Mouse (Mus musculus) spleen, postnatal 4 days (tissue): Measurements from ENCODE around the gene Rnf11.

Experiments used
- DNase-seq, 2 experiments: peaks; one replicate each; pipeline ENCODE4 v3.0.0; 2022; ENCODE audit warnings: low spot score in 2 of 2

Gene Rnf11

DNA sequence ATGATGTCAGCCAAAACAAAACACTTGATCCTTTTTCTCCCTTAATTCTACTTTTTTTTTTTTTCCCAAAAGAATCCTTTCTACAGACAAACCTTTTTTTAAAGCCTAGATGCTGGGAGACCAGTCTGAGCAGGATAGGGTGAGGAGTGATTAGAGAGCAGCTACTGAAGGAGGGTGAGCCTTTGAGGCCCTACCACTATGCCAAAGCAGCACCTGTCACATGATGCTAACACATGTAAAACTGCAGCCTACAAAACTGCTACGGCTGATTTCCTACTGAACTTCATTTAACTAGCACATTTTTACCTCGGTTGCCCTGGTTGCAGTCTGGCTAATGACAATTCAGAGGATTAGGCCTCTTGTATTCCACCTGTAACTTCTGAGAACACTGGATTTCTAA is 39.6 kb downstream of the Rnf11 start:
- no peak for DNase-seq

DNA sequence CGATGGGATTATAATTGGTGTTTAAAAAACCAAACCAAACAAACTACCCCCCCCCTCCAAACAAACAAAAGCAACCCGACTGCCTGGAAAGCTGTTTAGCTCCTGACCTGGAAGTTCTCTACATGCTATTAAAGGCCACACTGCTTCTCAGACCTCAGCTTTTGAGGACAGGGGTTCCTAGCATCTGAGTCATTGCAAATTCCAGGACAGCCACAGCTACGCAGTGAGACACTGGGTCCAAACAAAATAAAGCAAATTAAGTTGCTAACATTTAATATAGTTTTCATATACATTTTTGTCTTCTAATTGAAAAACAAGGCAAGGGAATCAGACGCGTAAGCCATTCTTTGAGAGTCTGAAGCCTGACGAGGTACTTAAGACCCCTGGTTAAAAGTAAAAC is 40.1 kb downstream of the Rnf11 start:
- no peak for DNase-seq

DNA sequence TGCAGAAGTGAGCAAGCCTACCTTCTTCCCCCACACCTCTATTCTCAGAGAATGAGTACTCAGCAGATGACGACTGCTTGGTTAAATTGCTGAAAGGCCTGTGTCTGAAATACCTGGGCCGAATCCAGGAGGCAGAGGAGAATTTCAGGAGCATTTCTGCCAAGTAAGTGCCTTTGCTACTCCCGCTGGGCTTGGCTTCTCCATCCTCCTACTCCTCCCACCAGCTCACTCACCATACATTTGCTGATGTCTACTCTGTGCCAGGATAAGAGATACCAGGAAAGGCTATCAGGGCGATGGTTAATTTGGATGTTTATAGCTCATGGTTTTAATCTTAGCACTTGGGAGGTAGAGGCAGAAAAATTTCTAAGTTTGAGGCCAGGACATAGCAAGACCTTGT is 41.9 kb downstream of the Rnf11 start:
- DNase-seq, result no peak

DNA sequence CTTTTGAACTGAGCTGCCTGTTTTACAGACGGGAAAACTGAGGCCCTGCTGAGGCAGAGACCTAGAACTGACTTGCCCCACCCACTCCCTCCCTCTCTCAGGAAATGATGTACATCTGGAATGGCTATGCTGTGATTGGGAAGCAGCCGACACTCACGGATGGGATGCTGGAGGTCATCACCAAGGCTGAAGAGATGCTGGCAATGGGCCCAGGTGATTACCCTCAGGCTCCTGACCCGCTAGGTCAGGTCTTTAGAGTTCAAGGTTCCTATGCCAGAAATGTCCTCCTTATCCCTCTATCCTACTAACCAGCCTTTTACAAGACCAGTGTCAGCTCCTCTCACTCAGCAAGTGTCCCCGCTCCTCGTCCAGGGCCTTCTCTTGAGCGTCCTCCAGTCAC is 42.4 kb downstream of the Rnf11 start:
- DNase-seq, result no peak

DNA sequence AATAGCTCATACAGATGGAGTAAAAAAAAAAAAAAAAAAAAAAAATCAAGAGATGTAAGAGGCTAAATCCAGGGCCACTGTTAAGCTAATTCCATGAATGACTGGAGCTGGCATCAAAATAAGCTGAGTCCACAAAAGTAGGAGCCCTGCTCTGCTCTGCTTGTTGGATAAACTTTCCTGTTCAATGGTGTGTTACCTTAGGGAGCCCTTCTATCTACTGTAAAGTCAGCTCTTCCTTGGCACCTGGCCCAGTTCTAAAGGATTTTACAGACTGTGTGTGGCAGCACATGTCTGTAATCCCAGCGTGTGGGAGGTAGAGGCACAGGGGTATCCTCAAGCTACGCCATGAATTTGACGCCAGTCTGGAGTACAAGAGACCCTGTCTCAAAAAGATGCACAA is 43.5 kb downstream of the Rnf11 start:
- no peak for DNase-seq

DNA sequence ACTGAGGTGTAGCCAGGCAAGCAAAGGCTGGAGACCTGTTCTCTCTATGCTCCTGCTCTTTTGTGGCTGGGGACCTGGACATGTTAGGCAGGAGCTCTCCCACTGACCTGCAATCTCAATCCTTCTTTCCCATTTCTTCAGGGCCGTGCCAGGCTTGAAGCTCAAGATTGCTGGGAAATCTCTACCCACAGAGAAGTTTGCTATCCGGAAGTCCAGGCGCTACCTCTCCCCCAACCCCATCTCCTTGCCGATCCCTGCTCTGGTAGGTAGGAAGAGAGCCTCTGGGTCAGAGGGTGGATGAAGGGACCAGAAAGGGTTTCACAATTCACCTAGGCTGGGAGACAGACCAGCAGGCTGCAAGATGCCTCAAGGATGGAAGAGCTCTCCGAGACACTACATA is 44.1 kb downstream of the Rnf11 start:
- no peak for DNase-seq

DNA sequence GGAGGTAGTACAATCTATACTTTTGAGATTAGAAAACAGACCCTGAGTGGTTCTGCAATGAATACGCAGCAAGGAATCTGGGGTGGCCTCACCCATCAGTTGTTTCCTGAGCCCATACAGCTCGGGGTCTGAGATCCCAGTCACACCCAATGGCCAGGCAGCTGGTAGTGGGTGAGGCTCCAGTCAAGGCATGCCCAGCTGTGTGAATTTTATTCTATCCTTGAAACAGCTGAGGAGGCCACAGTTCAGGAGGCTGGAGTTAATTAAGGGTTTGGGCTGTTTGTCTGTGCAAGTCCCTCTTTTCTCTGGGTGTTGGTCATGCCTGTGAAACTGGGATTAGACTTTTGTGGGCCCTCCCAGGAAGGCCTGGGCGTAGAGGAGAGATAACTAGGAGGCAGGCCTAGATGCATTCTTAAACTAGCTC is 44.7 kb downstream of the Rnf11 start:
- DNase-seq, result peak; percentile 73 to 79

DNA sequence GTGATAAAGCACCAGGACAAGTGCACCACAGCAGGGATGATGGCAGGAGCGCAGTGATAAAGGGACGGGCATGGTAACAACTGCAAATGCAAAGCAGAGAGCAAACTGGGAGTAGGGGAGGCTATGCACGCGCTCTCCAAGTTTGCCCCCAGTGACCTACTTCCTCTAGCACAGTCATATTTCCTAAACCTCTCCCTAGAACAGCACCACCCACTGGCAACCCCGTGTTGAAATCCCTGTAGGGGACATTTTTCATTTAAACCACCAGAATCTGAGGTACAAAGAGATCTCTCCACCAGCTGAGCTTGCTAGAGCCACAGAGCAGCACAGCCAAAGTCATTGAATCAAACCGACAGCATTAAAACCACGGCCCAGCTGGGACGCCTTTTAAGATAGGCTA is 45.4 kb downstream of the Rnf11 start:
- peak in 1 of 2 experiments; percentile 44 for DNase-seq

DNA sequence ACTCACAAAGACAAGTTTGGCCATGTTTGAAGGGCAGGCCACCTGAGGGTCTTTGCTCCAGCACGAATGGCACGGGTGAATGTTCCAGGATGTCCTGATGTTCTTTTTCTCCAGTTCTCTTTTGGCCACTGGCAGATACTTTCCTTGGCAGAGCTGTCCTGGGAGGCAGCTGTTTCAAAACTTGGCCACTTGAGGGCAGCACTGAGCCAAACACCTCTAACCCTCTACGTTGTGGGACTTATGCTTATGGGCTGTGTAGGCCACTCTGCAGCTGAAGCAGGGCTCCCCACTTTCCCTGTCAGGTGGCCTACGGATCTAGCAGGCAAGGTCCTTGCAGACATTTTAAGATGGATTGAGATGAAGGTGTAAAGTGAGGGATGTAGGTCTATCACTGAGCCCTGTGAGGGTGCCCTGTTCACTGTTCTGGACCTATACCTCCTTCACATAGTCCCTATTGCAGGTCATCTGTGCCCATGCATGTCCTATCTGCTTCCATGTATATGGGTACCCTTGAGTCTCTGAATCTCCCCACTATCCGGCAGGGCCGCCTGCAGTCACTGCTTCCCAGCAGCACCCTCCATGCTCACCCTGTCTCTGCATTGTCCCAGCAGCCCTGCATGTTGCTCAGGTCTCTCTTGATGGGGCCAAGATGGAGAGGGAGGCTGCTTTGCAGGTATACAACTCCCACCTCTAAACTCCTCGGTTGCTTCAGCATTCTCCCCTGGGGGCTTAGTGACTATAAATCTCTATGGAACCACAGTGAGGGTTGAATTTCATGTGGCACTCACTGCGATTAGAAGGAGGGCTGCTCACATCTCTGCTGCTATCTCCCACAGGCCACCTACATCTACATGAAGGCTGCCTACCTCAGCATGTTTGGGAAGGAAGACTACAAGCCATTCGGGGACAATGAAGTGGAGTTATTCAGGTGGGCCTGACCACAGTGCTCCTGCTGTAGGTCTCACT is 46.3 kb downstream of the Rnf11 start:
- DNase-seq, result peak; percentile 82 to 94

DNA sequence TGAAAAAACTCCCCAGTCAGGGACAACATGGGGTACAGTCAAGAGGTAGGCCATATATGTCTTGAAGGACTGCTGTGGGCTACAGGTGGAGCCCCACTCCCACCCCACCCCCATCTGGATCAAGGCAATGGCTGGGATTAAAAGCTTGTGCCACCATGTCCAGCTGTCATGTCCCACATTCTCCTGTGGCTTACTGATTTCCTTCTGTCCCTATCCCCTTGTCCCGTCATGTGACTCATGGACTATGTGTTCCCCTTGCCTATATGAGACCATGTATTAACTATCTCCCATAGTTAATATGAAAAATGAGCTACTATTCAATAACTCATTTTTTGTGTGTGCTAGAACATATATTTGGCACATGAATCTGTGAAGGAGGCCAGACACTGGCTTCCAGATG is 50.3 kb downstream of the Rnf11 start:
- peak in 1 of 2 experiments; percentile 5 for DNase-seq

DNA sequence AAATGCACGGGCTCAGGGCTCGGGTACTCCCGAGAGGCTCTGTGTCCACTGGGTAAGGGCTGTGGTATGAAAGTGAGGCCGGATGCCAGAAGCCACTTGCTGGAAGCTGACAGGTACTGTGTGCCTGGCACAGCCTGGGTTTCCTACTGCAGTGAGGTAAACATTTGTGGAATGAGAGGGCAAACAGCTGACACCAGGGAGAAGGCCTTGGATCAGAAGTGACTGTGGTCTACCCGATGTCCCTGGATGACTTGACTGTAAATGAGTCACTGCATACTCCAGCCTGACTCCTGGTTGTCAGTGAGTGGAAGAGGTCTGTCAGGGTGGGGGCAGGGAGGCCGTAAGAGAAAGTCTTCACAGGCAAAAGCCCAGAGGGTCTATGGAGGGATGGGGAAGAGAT is 50.9 kb downstream of the Rnf11 start:
- no peak for DNase-seq

DNA sequence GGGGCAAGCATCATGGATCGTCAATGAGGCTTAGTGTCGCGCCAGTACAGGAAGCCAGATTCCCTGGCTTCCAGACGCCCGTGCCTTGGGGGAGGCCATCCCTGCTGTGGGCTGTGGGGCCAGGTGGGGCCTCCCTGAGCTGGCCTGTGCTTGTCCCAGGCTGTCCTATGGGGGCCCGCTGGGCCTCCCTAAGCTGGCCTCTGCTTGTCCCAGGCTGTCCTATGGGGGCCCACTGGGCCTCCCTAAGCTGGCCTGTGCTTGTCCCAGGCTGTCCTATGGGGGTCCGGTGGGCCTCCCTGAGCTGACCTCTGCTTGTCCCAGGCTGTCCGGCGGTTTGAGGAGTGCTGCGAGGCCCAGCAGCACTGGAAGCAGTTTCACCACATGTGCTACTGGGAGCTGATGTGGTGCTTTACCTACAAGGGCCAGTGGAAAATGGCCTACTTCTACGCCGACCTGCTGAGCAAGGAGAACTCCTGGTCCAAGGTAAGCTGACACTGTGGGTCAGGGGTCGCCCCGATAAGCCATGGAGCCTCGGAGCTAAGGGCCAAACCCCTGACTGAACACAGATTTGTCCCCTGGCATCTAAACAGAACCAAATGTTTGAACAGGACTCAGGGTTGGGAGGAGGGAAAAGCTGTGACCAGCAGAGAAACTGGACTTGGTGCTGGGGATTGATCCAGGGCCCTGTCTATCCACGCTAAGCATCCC is 51.7 kb downstream of the Rnf11 start:
- DNase-seq, result no peak

DNA sequence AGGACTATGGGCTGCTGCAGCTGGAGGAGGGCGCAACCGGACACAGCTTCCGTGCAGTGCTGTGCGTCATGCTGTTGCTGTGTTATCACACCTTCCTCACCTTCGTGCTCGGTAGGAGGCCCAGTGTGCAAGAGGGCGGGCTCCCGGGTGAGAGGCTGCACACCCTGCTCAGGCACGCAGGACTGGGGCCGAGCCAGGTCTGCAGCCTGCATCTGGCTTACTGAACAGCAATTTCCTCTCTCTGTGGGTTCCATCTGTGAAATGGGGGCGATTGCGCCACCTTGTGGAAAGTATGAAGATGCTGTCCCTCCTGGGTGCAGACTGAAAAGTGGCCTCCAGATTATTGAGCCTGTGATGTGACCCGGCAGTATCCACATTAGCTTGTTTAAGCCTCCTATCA is 53.7 kb downstream of the Rnf11 start:
- DNase-seq, result peak; percentile 80 to 90

DNA sequence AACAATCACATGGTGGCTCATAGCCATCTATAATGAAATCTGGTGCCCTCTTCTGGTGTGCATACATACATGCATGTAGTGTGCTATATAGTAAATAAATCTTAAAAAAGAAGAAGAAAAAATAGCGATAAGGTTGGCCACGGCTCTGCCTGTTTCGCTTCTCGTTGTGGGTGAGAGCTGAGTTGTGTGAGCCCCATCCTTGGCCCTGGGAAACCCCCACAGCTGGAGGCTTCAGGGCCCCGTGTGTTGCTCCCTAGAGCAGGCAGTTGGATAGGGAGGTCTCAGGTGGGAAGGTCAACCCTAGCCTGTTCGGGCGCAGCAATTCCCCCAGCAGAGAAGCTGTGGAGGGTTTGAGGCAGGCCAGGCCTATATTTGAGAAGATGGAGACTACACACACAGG is 54.3 kb downstream of the Rnf11 start:
- no peak for DNase-seq

DNA sequence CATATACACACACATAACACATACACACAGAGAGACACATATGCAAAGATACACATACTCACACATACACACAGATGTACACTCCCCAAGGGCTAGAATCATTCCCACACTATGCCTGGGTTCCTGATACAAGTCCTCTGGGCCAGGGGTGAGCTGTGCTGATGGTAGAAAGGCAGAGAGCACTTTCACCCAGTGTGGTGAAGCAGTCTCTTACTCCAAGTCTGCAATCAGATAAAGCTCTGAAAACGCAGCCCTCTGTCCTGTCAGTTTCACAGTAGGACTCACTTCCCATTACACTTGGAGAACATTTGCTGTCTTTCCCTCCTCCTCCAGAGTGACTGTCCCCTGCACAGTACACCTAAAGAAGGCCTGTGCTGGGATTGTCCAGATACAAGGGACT is 57.5 kb downstream of the Rnf11 start:
- DNase-seq, result no peak

DNA sequence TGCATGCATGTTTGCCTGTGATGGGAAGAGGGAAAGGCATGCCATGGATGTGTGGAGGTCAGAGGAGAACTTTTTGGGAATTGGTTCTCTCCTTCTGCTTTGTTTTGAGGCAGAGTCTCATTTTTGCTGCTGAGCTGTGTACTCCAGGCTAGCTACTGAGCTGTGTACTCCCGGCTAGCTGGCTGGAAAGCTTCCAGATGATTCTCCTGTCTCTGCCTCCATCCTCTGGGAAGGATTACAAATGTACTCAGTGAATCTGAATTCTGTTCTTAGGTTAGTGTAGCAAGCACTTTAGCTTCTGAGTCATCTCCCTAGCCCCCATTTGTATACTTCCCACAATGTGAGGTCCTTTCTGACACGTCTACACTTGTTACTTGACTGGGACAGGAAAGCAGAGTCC is 61.1 kb downstream of the Rnf11 start:
- no peak for DNase-seq

DNA sequence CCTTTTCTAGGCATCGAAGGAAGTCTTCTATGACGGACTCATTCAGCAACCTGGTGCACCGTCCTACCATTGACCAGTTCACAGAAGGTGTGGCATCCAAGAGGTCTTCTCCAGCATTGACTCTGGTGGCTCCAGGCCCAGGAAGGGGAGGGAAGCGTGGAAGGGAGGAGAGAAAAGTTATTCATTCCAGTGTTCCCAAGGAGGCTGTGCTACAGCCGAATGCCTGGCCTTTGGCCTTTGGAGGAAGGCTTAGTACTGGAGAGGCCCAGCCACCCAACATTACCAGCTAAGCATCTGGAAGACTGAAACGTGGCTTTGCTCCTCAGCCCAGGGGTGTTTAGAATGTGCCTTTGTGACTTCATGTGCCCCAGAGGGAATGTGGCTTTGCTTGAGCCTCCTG is 62.1 kb downstream of the Rnf11 start:
- DNase-seq, result no peak

DNA sequence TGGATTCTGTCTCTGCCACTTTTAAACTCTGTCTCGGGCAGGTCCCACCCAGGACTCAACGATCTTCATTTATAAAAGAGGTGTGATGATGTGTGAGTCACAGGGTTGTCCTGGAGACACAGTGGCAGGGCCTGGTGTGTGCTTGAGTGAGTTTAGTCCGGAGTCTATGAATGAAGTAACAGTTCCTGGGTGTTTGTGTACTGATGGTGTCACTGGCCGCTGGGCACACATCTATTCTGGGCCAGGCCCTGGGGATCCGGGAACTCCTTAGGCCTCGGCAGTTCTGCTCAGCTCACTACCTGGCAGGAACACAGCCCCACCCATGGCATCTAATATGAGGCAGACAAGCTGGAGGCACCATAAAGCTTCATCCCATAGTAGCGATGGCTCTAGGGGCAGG is 62.9 kb downstream of the Rnf11 start:
- DNase-seq, result no peak

DNA sequence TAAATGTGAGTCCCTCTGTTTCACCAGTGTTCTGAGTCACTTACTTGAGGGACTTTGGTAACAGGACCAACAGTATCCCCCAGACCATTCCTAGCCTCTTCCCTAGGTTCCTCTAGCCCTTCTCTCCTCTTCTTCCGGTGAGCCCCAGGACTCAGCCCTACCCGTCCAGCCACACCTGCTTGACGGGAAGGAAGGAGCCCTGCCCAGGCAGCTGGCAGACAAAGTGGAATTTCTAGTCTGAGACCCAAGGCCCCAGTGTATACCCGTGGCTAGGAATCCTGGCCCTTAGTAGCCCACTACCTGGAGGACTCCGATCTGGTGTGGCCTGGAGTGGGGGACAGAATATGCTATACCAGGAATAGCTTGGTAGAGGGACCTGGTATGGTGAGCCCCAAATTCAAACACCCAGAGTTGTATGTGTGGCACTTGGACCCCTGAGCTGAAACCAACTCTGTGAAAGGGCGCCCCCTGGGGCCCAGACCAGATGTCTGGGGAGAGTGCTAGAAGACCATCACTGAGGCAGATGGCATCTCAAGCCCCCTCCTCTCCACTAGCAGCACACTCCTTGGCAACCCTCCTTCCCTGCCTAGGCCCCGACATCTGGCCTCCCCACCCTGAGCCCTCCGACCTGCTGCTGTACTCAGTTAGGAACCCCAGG is 64.3 kb downstream of the Rnf11 start:
- DNase-seq, result peak; percentile 46 to 78

DNA sequence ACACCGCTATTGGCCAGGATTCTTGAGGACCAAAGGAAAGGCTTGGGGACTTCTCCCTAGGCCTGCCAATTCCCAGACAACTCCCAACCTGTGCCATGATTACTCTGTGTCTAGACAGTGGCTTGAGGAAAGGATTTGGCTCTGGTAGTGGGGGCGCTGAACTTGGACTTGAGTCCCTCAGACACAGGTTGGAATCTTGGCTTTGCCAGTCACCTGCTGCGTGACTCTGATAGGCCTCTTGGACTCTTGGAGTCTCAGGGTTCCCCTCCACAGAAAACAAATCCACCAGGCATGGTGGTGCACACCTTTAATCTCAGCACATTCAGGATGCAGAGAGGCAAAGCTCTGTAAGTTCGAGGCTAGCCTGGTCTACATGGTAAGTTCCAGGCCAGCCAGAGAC is 65.0 kb downstream of the Rnf11 start:
- DNase-seq, result no peak

DNA sequence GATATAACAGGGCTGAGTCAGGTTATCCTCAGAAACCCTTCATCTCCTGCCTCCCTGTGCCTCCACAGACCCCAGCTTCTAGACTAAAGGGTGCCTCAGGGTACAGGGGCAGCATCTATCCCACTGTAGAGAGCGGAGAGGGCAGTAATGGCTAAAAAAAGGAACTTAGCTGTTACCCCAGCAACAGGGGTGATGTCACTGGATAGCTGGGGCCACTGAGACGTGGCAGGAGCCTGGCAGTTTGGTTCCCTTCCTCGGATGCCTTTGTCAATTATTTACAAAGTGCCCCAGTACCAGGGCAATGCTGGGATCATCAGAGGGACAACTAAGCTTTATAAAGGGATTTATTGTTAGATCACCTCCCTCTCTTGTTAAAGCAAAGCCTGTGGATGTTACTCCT is 65.5 kb downstream of the Rnf11 start:
- DNase-seq, result no peak

DNA sequence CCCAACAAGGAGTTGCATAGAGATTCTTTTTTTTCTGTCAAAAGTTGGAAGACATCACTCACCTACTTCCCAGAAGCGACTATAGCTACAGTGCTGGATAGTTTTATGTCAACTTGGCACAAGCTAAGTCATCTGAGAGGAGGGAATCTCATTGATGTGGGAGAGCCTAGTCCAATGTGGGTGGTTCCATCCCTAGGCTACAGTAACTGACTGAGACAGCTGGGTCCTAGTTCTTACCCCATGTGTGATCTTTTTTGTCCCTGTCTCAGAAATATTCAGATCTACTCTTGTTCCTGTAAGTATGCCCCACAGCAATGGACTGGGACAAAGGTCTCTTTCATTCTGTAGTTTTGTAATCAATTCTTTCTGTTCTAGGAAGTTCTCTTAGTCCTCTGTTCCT is 66.5 kb downstream of the Rnf11 start:
- DNase-seq, result no peak

DNA sequence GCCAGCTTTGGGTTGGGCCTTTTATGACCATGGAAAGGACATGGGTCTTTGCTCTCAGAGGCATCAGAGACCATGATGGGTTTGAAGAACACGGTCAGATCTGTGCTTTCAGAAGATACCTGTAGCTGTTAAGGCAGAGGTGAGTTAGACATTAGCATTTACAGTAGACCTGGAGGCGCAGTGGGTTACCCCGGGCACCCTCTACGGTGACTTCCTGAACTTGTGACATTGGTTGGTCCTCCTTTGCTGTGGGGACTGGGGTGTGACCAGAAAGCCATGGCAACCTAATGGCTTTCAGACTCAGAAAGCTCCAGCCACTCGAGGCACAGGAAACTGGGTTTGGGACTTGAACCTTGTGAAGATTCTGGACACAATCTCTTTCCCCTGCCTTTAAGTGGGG is 72.3 kb downstream of the Rnf11 start:
- peak in 1 of 2 experiments; percentile 66 for DNase-seq
